Mouse (Mus musculus): ENCODE results near the gene Tmem94. TPM values are rescaled to one million over a fixed set of nuclear protein-coding genes. Genes with fewer than 3 reads are reported as not detected.

Gene Tmem94
- polyA plus RNA-seq, 1 experiment = 80.1 TPM

DNA sequence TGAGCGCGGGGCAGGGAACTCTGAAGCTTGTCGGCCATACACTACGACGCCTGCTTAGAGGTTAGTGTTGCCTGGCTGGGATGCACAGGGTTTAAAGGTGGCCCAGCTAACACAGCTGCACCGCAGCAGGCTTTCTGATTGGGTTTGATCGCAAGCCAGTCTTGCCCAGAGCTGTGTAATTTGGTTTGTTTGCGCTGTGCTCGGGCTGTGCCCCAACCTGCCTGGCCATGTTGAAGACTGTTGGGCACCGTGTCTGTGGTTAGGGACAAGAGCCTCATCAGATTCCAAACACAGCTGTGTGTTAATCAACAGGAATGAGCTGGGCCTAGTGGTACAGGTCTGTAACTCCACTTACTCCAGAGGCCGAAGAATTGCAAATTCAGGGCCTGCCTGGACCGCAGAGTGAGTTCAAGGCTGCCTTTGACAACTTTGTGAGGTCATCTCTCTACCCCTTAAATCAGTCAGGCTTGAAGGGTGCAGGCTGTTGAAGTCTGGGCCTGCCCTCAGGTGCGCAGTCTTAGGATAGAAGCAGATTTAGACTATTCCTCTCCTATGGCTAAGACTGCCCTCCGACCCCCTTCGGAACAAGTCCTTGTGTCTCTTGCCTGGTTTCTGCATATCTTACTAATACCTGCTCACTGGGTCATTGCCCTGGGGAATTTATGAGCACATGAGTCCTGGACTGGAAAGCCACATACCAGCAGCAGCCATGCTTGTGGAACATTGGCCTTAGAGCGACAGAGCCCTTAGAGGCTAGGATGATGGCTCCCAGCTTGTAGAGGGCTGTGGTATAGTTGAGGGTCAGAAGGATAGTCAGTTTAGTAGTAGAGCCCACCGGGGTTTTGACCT lies 12.5 kb downstream of the Tmem94 start:
- TF ChIP-seq CTCF (IDR thresholded peaks at IDR 0.05; ENCODE audit: control insufficient read depth, insufficient read depth, insufficient replicate concordance, low read depth, low read length) = no peak
- no peak for TF ChIP-seq POLR2A (IDR thresholded peaks at IDR 0.05; ENCODE audit: control insufficient read depth, low read depth, low read length)
- H3K4me1 ChIP-seq (ENCODE audit: control insufficient read depth, insufficient read depth, low read length) = peaks cover 3% of the 10 kb centered on the region; the same call in 1 of the 2 replicates
- H3K27me3 ChIP-seq (ENCODE audit: control insufficient read depth, insufficient read depth, low read length) = no peaks in the 10 kb centered on the region
- H3K36me3 ChIP-seq (ENCODE audit: control insufficient read depth, insufficient read depth, low read length) = no peaks in the 10 kb centered on the region
- no peak overlapping the region for H3K27ac ChIP-seq (ENCODE audit: control insufficient read depth, insufficient read depth, low read depth, low read length)
- no peak overlapping the region for H3K4me3 ChIP-seq (ENCODE audit: control insufficient read depth, low read depth, low read length)

DNA sequence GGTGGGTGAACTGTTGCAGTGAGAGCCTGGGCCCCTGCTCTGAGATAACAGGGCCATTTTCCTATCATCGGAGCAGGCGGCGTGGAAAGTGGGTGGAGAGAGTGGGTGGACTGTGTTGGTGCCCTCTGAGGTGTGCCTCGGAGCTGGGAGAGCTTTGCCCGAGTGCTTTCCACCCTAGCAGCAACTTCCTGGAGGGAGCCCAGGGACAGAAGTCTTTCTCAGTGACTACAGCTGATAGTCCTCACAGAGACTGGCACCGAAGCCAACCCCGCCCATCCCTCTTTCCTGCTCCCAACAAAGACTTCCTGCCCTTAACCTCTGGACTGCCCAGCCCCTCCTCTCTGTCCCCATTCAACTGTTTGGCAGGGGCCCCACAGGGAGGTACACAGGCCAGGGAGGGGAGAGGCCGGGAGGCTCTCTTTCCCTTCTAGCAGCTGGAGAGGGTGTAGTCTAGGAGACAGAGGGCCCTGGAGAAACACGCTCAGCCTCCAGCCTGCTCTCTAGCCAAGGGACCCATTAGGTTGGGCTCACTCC lies 13.9 kb downstream of the Tmem94 start:
- Histone ChIP-seq H3K4me3 (ENCODE audit: control insufficient read depth, low read depth, low read length) (no peak overlapping the region), H3K36me3 (ENCODE audit: control insufficient read depth, insufficient read depth, low read length) (no peaks in the 10 kb centered on the region), H3K4me1 (ENCODE audit: control insufficient read depth, insufficient read depth, low read length) (peaks cover 3% of the 10 kb centered on the region; the same call in 1 of the 2 replicates), H3K27me3 (ENCODE audit: control insufficient read depth, insufficient read depth, low read length) (no peaks in the 10 kb centered on the region), H3K27ac (ENCODE audit: control insufficient read depth, insufficient read depth, low read depth, low read length) (no peak overlapping the region)
- TF ChIP-seq POLR2A (IDR thresholded peaks at IDR 0.05; ENCODE audit: control insufficient read depth, low read depth, low read length) (no peak), CTCF (IDR thresholded peaks at IDR 0.05; ENCODE audit: control insufficient read depth, insufficient read depth, insufficient replicate concordance, low read depth, low read length) (no peak)

DNA sequence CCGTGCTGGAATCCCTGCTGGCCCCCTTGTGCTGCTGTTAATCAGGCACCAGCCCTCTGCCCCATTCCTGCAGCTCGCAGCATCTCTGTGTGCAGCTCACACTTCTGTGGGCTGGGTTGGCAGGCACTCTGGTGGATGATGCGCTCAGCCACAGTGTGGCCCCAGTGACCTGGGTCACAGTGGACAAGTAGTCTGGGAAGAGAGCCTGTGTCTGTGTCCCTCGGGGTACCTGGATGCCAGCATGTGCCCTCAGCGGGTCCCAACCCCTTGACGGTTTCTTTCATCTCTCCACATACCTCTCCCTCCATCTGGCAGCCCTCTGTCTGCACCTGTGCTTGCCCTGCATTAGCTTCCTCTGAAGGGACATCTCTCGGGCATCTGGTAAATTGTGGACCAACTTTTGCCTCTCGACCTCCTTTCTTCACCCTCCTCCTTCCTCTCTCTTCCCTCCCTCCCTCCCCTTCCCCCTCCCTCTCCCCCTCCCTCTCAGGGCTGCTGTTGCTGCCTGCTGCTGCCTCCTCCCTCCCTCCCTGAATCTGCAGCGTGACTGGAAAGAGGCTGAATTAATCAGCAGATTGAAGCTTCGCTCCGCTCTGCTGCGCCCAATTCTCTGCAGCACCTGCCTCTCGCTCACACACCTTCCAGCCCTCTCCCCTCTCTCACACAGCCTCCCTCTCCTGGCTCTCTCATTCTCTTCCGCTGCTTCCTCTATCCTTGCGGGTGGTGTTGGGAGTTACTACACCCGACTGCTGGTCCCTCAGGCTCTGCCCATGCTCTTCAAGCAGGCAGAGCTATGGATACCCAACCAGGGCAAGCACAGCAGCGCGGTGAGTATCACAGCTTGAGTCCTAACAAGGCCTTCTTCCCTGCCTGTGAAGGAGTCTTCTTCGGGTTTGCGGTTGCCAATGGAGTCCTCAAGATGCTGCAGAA lies 15.2 kb downstream of the Tmem94 start:
- Histone ChIP-seq H3K4me1 (ENCODE audit: control insufficient read depth, insufficient read depth, low read length) (peaks cover 3% of the 10 kb centered on the region; the same call in 1 of the 2 replicates), H3K4me3 (ENCODE audit: control insufficient read depth, low read depth, low read length) (no peak overlapping the region), H3K27me3 (ENCODE audit: control insufficient read depth, insufficient read depth, low read length) (no peaks in the 10 kb centered on the region), H3K36me3 (ENCODE audit: control insufficient read depth, insufficient read depth, low read length) (no peaks in the 10 kb centered on the region), H3K27ac (ENCODE audit: control insufficient read depth, insufficient read depth, low read depth, low read length) (no peak overlapping the region)
- no peak for TF ChIP-seq POLR2A (IDR thresholded peaks at IDR 0.05; ENCODE audit: control insufficient read depth, low read depth, low read length)
- no peak for TF ChIP-seq CTCF (IDR thresholded peaks at IDR 0.05; ENCODE audit: control insufficient read depth, insufficient read depth, insufficient replicate concordance, low read depth, low read length)

GRCm38 (mm10) chr11:115786473-115786872 lies 21.2 kb downstream of the Tmem94 start:
- no peak overlapping the region for H3K27ac ChIP-seq (ENCODE audit: control insufficient read depth, insufficient read depth, low read depth, low read length)
- H3K27me3 ChIP-seq (ENCODE audit: control insufficient read depth, insufficient read depth, low read length) = no peaks in the 10 kb centered on the region
- no peak overlapping the region for H3K4me3 ChIP-seq (ENCODE audit: control insufficient read depth, low read depth, low read length)
- no peaks in the 10 kb centered on the region for H3K36me3 ChIP-seq (ENCODE audit: control insufficient read depth, insufficient read depth, low read length)
- no peaks in the 10 kb centered on the region; the same call in 1 of the 2 replicates for H3K4me1 ChIP-seq (ENCODE audit: control insufficient read depth, insufficient read depth, low read length)
- TF ChIP-seq POLR2A (IDR thresholded peaks at IDR 0.05; ENCODE audit: control insufficient read depth, low read depth, low read length) = no peak
- TF ChIP-seq CTCF (IDR thresholded peaks at IDR 0.05; ENCODE audit: control insufficient read depth, insufficient read depth, insufficient replicate concordance, low read depth, low read length) = no peak

DNA sequence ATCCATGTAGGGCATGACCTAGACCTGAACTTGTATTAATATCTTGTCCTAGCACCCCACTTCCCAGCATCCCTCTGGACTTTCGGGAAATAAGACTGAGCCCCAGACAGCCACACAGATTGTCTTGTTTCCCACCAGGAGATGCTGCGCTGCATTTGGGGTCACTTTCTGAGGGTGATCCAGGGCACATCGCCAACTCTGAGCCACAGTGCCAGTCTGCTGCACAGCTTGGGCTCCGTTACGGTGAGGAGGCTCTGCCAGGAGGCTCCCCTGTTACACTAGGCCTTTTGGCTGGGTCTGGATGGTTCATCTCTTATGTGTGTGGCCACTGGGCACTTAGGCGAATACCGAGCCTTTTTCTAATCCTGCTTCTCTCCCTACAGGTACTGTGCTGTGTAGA lies 24.6 kb downstream of the Tmem94 start:
- no peak overlapping the region for H3K4me3 ChIP-seq (ENCODE audit: control insufficient read depth, low read depth, low read length)
- H3K27ac ChIP-seq (ENCODE audit: control insufficient read depth, insufficient read depth, low read depth, low read length) = no peak overlapping the region
- no peaks in the 10 kb centered on the region for H3K27me3 ChIP-seq (ENCODE audit: control insufficient read depth, insufficient read depth, low read length)
- H3K36me3 ChIP-seq (ENCODE audit: control insufficient read depth, insufficient read depth, low read length) = no peaks in the 10 kb centered on the region; the same call in 1 of the 2 replicates
- TF ChIP-seq POLR2A (IDR thresholded peaks at IDR 0.05; ENCODE audit: control insufficient read depth, low read depth, low read length) = no peak
- TF ChIP-seq CTCF (IDR thresholded peaks at IDR 0.05; ENCODE audit: control insufficient read depth, insufficient read depth, insufficient replicate concordance, low read depth, low read length) = no peak
- no peaks in the 10 kb centered on the region; the same call in 1 of the 2 replicates for H3K4me1 ChIP-seq (ENCODE audit: control insufficient read depth, insufficient read depth, low read length)

DNA sequence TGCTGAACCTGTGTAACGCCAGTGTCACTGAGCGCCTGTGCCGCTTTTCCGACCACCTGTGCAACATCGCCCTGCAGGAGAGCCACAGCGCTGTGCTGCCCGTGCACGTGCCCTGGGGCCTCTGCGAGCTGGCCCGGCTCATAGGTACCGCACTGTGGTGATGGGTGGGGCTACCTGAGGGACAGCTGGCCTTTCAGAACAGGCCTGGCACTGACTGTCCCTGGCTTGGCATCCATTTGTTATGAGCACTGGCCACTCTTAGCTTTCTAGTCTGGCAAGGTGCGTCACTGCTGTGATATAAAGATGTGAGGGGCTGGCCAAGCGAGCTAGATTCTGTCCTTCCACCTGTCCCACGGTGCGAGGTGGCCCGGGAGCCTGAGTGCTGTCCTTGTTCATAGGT lies 26.7 kb downstream of the Tmem94 start:
- TF ChIP-seq CTCF (IDR thresholded peaks at IDR 0.05; ENCODE audit: control insufficient read depth, insufficient read depth, insufficient replicate concordance, low read depth, low read length) = no peak
- TF ChIP-seq POLR2A (IDR thresholded peaks at IDR 0.05; ENCODE audit: control insufficient read depth, low read depth, low read length) = no peak
- H3K36me3 ChIP-seq (ENCODE audit: control insufficient read depth, insufficient read depth, low read length) = no peaks in the 10 kb centered on the region; the same call in 1 of the 2 replicates
- no peaks in the 10 kb centered on the region for H3K27me3 ChIP-seq (ENCODE audit: control insufficient read depth, insufficient read depth, low read length)
- no peaks in the 10 kb centered on the region for H3K4me1 ChIP-seq (ENCODE audit: control insufficient read depth, insufficient read depth, low read length)
- no peak overlapping the region for H3K27ac ChIP-seq (ENCODE audit: control insufficient read depth, insufficient read depth, low read depth, low read length)
- H3K4me3 ChIP-seq (ENCODE audit: control insufficient read depth, low read depth, low read length) = no peak overlapping the region
